Mouse (Mus musculus) cerebellum, adult 2 months (tissue): ENCODE measurements around the gene Ube2q2.

ENCODE experiments used
- CTCF ChIP-seq: fragments of 200-500 bp; IDR thresholded peaks from 2 replicates; pipeline ENCODE4 v1.5.1; 2011; ENCODE audit warnings: low read depth, mild to moderate bottlenecking, control low read depth, low read length, moderate library complexity, borderline replicate concordance; ENCODE audit not compliant: insufficient read depth
- POLR2A ChIP-seq: fragments of 200-500 bp; IDR thresholded peaks from 2 replicates; pipeline ENCODE4 v1.6.1; 2011; ENCODE audit warnings: low read length, control low read depth, borderline replicate concordance; ENCODE audit not compliant: insufficient read depth

GRCm38 (mm10) chr9:55101117-55101516, 47.5 kb upstream of the Ube2q2 start:
- no peak for TF ChIP-seq CTCF
- TF ChIP-seq POLR2A, result no peak
